Mouse (Mus musculus): ENCODE measurements at regions not wholly inside any gene's neighbourhood (a gene's known extent, or its start where the extent isn't known, plus 50 kb on each side); places are given as distances from the start of the nearest gene placed in this dataset.

DNA sequence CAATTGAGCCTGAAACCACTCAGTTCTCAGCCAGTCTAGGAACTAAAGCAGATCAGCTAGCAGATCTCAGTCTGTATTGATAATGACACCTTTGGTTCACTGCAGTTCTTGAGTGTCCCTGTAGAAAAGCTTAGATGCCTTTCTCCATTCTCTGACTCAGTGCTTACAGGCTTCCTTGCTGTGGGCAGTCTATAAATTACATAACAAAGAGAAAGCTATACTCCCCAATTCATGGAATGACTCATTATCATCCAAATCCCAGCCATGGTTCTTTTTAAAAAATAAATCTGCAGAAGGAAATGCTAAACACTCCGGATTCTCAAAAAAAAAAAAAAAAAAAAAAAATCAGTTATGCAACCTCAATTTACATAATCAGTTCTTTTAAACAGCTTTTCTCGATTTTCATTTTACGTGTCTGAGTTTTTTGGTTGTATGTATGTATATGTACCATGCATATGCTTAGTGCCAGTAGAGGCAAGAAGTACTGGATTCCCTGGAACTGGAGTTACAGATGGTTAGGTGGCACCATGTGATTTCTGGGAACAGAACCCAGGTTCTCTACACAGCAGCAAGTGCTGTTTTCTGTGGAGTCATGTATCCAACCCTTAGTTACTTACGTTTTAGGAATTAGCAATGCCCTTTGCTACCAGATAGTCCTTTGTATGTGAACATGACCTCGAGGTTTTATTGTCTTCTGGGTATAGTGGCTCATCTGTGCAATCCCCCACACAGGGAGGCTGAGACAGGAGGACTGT, 71.5 kb upstream of the Slc39a10 start:
- TF ChIP-seq CTCF (IDR thresholded peaks at IDR 0.05): no peak
- TF ChIP-seq POLR2A (IDR thresholded peaks at IDR 0.05; ENCODE audit: insufficient read depth, low read depth, low read length): no peak
- no peak for TF ChIP-seq EP300 (IDR thresholded peaks at IDR 0.05; ENCODE audit: insufficient read depth, low read depth, low read length)
